Mouse (Mus musculus) left cerebral cortex, adult 18-20 months (tissue): ENCODE data around the gene Slc29a4. TPM values are rescaled to one million over a fixed set of nuclear protein-coding genes. Genes with fewer than 3 reads are reported as not detected.

ENCODE experiments used
- total RNA-seq, 2 experiments: library from RNA; stranded (reverse); gene quantifications; 2 replicates each; pipeline ENCODE4 v1.2.3; 2021

Slc29a4 gene
- total RNA-seq, 2 experiments from 2014 or later: 6.1 to 10.8 TPM

Other genes with a start within 250 kb of the Slc29a4 start
- 10 to 100 TPM; 18.3 to 20.5 TPM for gene Ap5z1, start 228.6 kb upstream of the Slc29a4 start, total RNA-seq
- under 1 TPM; 0.81 to 0.91 TPM for gene Papolb, start 162.4 kb upstream of the Slc29a4 start, total RNA-seq
- 10 to 100 TPM; 14.1 to 15.4 TPM for gene Radil, start 141.4 kb upstream of the Slc29a4 start, total RNA-seq
- gene Mmd2, start 83.7 kb upstream of the Slc29a4 start, total RNA-seq: 100 to 1,000 TPM; 102 to 105 TPM
- gene Wipi2, start 64.8 kb upstream of the Slc29a4 start, total RNA-seq: 100 to 1,000 TPM in 1 of 2 experiments, 10 to 100 TPM in 1; 93.2 to 102 TPM
- gene Tnrc18, start 125.2 kb downstream of the Slc29a4 start, total RNA-seq: 100 to 1,000 TPM; 116 to 122 TPM
- gene Fbxl18, start 202.9 kb downstream of the Slc29a4 start, total RNA-seq: 10 to 100 TPM; 28.7 to 28.8 TPM
- 1,000 to 10,000 TPM; 2,346 to 2,379 TPM for gene Actb, start 214.2 kb downstream of the Slc29a4 start, total RNA-seq